Mouse (Mus musculus) small intestine, adult 2 months (tissue): ENCODE measurements at regions not wholly inside any gene's neighbourhood (a gene's known extent, or its start where the extent isn't known, plus 50 kb on each side); places are given as distances from the start of the nearest gene placed in this dataset.

Experiments
- CTCF ChIP-seq: fragments of 200-500 bp; IDR thresholded peaks from 2 replicates; pipeline ENCODE4 v1.5.1; 2012; ENCODE audit warnings: low read depth, mild to moderate bottlenecking, control low read depth, inconsistent platforms, low read length, moderate library complexity, mixed read lengths; ENCODE audit not compliant: insufficient replicate concordance, insufficient read length; ENCODE audit errors: extremely low read depth
- POLR2A ChIP-seq: fragments of 200-500 bp; IDR thresholded peaks from 2 replicates; pipeline ENCODE4 v1.6.1; 2012; ENCODE audit warnings: low read depth, mild to moderate bottlenecking, control low read depth, inconsistent platforms, low read length, moderate library complexity

- TF ChIP-seq CTCF (no peak), POLR2A (no peak)
Observed at GRCm38 (mm10) chr16:62322809-62323208, 463.8 kb downstream of the Nsun3 start.
